Mouse (Mus musculus): Measurements from ENCODE around the gene Slc34a1. TPM values are rescaled to one million over a fixed set of nuclear protein-coding genes. Genes with fewer than 3 reads are reported as not detected.

Slc34a1 gene
- total RNA-seq (2014; rRNA removed): 0.95 TPM in 1 of 2 replicates, not detected in the other
- 0.29 TPM in 1 of 2 replicates, not detected in the other for polyA plus RNA-seq (2015; fragmentation: Nextera tagmentation; extraction: Ambion mirVana)

DNA sequence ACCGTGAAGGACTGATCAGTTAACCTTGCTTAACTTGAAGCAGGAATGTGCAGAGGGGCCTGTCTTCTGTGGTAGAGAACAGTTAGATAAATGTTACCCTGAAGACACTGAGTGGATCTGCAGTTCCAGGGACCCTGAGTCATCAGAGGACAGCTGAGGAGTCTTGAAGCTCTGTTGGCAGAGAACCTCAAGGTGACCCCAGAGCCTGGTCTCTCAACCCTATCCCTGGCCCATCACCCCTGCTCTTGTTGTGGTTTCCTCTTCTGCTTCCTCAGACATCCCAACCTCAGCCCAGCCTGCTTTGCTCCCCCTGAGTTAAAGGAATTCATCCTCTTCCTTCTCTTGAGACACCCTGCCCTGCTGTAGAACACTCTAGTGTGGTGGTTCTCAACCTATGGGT, at the start of gene Slc34a1:
Gene Slc34a1 (plus strand): TSS at position 100 of the 400 bp plus-strand sequence.
- no peak for ATAC-seq
- WGBS: 90% methylated on average over 1 of the region's 1 CpGs
- no peak for TF ChIP-seq CTCF (IDR thresholded peaks at IDR 0.05; ENCODE audit: low read depth)

DNA sequence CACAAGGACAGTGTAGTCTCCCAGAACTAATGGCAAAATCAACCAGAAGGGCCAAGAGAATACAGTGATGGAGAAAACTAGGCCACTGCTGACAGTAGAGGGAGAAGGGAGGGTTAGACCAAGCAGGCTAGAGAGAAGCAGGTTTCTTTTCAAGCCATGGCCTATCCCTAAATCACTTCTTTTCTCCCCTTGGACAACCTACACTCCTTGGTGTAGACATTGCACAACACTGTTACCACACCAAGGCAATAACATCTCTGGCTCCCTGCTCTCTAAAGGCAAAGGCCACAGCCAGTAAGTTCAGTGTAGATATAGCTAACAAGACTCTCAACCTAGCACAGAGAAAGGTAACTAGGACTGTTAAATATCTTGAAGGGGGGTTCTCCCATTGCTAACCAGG, 36.8 kb upstream of the Slc34a1 start:
- Histone ChIP-seq H3K9me3 (ENCODE audit: low read length) (no peaks in the 10 kb centered on the region), H3K4me1 (ENCODE audit: insufficient read depth) (peaks cover 19% of the 10 kb centered on the region), H3K36me3 (ENCODE audit: insufficient read depth) (peaks cover 27% of the 10 kb centered on the region), H3K4me3 (ENCODE audit: low read depth, low read length) (peak overlapping the region; percentile 99; the same call in 1 of the 2 replicates), H3K9ac (no peak overlapping the region), H3K4me2 (ENCODE audit: low read depth) (peak overlapping the region; percentile 87), H3K27ac (ENCODE audit: low read depth, low read length) (no peak overlapping the region), H3K27me3 (ENCODE audit: insufficient read depth, low read length) (peaks cover 3% of the 10 kb centered on the region; the same call in 1 of the 2 replicates)
- ATAC-seq: no peak
- TF ChIP-seq CTCF (IDR thresholded peaks at IDR 0.05; ENCODE audit: low read depth): no peak
- no peak for DNase-seq

More for the DNA sequence above, at the start of gene Slc34a1:
- Histone ChIP-seq H3K9me3 (ENCODE audit: low read length) (no peaks in the 10 kb centered on the region), H3K4me1 (ENCODE audit: insufficient read depth) (no peaks in the 10 kb centered on the region), H3K36me3 (ENCODE audit: insufficient read depth) (no peaks in the 10 kb centered on the region), H3K27ac (ENCODE audit: low read depth, low read length) (no peak within 1 kb of the TSS), H3K27me3 (ENCODE audit: insufficient read depth, low read length) (no peaks in the 10 kb centered on the region), H3K4me2 (ENCODE audit: low read depth) (no peak within 1 kb of the TSS), H3K9ac (no peak within 1 kb of the TSS), H3K4me3 (ENCODE audit: low read depth, low read length) (no peak within 1 kb of the TSS)
- no peak for DNase-seq

DNA sequence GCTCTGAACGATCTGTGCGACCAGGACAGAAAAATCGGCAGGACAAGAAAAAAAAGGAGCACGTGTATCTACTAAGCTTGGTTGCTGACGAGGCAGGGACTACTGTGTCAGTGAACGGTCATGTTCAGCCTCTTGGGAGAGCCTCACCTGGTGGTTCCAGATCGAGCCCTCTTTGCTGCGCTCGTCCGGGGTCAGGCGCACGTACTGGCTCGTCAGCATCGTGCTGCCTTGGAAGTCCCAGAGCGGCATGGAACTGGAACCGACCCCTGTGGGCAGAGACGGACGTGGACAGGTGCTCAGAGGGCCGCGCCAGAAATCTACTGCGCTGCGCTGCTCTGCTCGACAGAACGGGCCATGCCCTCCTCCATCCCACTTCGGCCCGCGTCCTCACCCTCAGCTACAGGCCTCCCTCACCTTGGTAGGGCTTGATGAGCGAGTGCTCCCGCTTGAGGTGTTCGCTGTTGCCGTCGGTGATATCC, 36.0 kb upstream of the Slc34a1 start:
- Histone ChIP-seq H3K4me2 (ENCODE audit: low read depth) (peak overlapping the region; percentile 87), H3K36me3 (ENCODE audit: insufficient read depth) (peaks cover 25% of the 10 kb centered on the region), H3K4me1 (ENCODE audit: insufficient read depth) (peaks cover 19% of the 10 kb centered on the region), H3K9ac (peak overlapping the region; percentile 85), H3K9me3 (ENCODE audit: low read length) (no peaks in the 10 kb centered on the region), H3K4me3 (ENCODE audit: low read depth, low read length) (peak overlapping the region; percentile 99), H3K27ac (ENCODE audit: low read depth, low read length) (peak overlapping the region; percentile 90), H3K27me3 (ENCODE audit: insufficient read depth, low read length) (peaks cover 5% of the 10 kb centered on the region; the same call in 1 of the 2 replicates)
- no peak for TF ChIP-seq CTCF (IDR thresholded peaks at IDR 0.05; ENCODE audit: low read depth)
- ATAC-seq (peak; percentile 18), DNase-seq (no peak)
- WGBS: 1% methylated on average over 32 of the region's 32 CpGs

- Histone ChIP-seq H3K27ac (ENCODE audit: low read depth, low read length) (peak within 1 kb of the TSS; percentile 90), H3K27me3 (ENCODE audit: insufficient read depth, low read length) (peaks cover 7% of the 10 kb centered on the region; the same call in 1 of the 2 replicates), H3K4me2 (ENCODE audit: low read depth) (peak within 1 kb of the TSS; percentile 87), H3K4me3 (ENCODE audit: low read depth, low read length) (peak within 1 kb of the TSS; percentile 99), H3K9me3 (ENCODE audit: low read length) (no peaks in the 10 kb centered on the region), H3K4me1 (ENCODE audit: insufficient read depth) (peaks cover 19% of the 10 kb centered on the region), H3K9ac (peak within 1 kb of the TSS; percentile 85), H3K36me3 (ENCODE audit: insufficient read depth) (peaks cover 23% of the 10 kb centered on the region)
- WGBS: 1% methylated on average over 35 of the region's 35 CpGs
- peak; percentile 99 for DNase-seq
- TF ChIP-seq CTCF (IDR thresholded peaks at IDR 0.05; ENCODE audit: low read depth): no peak
- ATAC-seq: peak; percentile 99
Observed at GRCm38 (mm10) chr13:55362453-55363060, 35.4 kb upstream of the Slc34a1 start, which contains the start of gene Lman2. Lman2 (minus strand) TSS chr13:55362783.

- ATAC-seq: no peak
- Histone ChIP-seq H3K4me1 (ENCODE audit: insufficient read depth) (no peaks in the 10 kb centered on the region), H3K27ac (ENCODE audit: low read depth, low read length) (no peak overlapping the region), H3K9ac (no peak overlapping the region), H3K27me3 (ENCODE audit: insufficient read depth, low read length) (peaks cover 7% of the 10 kb centered on the region; the same call in 1 of the 2 replicates), H3K4me2 (ENCODE audit: low read depth) (no peak overlapping the region), H3K36me3 (ENCODE audit: insufficient read depth) (no peaks in the 10 kb centered on the region), H3K9me3 (ENCODE audit: low read length) (no peaks in the 10 kb centered on the region), H3K4me3 (ENCODE audit: low read depth, low read length) (no peak overlapping the region)
- 80% methylated on average over 7 of the region's 7 CpGs for WGBS
- DNase-seq: no peak
- no peak for TF ChIP-seq CTCF (IDR thresholded peaks at IDR 0.05; ENCODE audit: low read depth)
Observed at GRCm38 (mm10) chr13:55368401-55368800, 29.6 kb upstream of the Slc34a1 start.

DNA sequence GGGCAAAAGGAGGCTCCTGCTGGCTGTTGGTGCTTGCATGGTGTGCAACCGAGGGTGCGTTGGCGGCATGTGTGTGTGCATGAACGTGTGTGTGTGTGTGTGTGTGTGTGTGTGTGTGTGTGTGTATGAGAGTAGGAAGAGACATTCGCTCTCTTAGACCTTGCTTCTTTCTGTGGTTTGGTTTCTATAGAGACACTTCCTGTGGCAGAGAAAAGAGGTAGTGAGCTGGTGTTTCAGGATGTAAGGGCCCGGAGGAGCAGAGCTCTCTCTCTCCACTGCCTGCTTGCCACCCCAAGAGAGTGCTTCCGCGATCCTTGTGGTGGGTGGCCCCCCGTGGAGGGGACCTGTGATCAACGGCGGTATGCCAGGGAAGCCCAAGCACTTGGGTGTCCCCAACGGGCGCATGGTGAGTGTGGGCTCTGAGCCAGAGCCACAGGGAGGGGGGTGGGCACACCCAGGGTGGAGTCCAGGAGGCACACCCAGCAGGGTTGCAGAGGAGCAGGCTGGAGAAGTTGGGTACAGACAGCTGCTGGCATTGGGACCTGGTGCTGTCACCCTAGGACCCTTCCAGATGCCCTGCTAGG, 28.4 kb upstream of the Slc34a1 start, which contains the start of gene Rgs14:
Gene Rgs14 (plus strand): TSS at position 202 of the 584 bp plus-strand sequence.
- Histone ChIP-seq H3K9ac (no peak within 1 kb of the TSS), H3K9me3 (ENCODE audit: low read length) (no peaks in the 10 kb centered on the region), H3K36me3 (ENCODE audit: insufficient read depth) (no peaks in the 10 kb centered on the region), H3K4me1 (ENCODE audit: insufficient read depth) (no peaks in the 10 kb centered on the region), H3K4me2 (ENCODE audit: low read depth) (peak within 1 kb of the TSS; percentile 27), H3K4me3 (ENCODE audit: low read depth, low read length) (no peak within 1 kb of the TSS), H3K27ac (ENCODE audit: low read depth, low read length) (no peak within 1 kb of the TSS), H3K27me3 (ENCODE audit: insufficient read depth, low read length) (peaks cover 7% of the 10 kb centered on the region; the same call in 1 of the 2 replicates)
- no peak for TF ChIP-seq CTCF (IDR thresholded peaks at IDR 0.05; ENCODE audit: low read depth)
- ATAC-seq: 0 out of 2 replicates have a peak, but pooled peaks have one; percentile 6
- no peak for DNase-seq
- WGBS: 62% methylated on average over 13 of the region's 13 CpGs

DNA sequence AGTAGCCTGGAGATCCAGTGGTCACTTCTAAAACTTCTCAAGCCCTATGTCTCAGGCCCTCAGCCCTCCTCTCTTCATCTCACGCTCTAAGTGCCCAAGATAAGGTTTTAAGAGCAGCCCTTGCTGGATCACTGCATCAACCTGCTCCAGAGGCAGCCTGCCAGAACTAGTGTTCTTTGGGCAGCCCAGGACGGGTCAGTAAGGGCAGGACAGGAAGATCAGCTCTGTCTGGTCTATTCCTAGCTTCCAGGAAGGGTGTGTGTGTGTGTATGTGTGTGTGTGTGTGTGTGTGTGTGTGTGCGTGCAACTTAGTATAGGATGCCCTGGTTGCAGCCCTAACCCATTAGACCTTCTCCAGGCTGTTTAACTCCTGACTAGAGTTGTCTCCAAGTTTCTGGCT, 27.8 kb upstream of the Slc34a1 start:
- no peak overlapping the region for H3K27ac ChIP-seq (ENCODE audit: low read depth, low read length)
- no peaks in the 10 kb centered on the region for H3K9me3 ChIP-seq (ENCODE audit: low read length)
- no peaks in the 10 kb centered on the region for H3K36me3 ChIP-seq (ENCODE audit: insufficient read depth)
- no peak overlapping the region for H3K4me3 ChIP-seq (ENCODE audit: low read depth, low read length)
- H3K9ac ChIP-seq: no peak overlapping the region
- ATAC-seq: no peak
- 70% methylated on average over 3 of the region's 3 CpGs for WGBS
- H3K4me2 ChIP-seq (ENCODE audit: low read depth): peak overlapping the region; percentile 27; the same call in 1 of the 2 replicates
- H3K27me3 ChIP-seq (ENCODE audit: insufficient read depth, low read length): peaks cover 7% of the 10 kb centered on the region; the same call in 1 of the 2 replicates
- TF ChIP-seq CTCF (IDR thresholded peaks at IDR 0.05; ENCODE audit: low read depth): no peak
- DNase-seq: no peak
- no peaks in the 10 kb centered on the region for H3K4me1 ChIP-seq (ENCODE audit: insufficient read depth)

Measured in forebrain, postnatal 0 days (tissue).